Mouse (Mus musculus): ENCODE data around the gene Tbc1d16.

GRCm38 (mm10) chr11:119143376-119144002 is 84.8 kb downstream of the Tbc1d16 start:
- TF ChIP-seq CTCF (IDR thresholded peaks at IDR 0.05; ENCODE audit: control insufficient read depth, insufficient read depth, low read length) = no peak
- TF ChIP-seq POLR2A (IDR thresholded peaks at IDR 0.05; ENCODE audit: borderline replicate concordance, control insufficient read depth, low read depth, low read length) = no peak
